Mouse (Mus musculus) myocyte (in vitro differentiated cells): ENCODE measurements around the gene Selenop. TPM values are rescaled to one million over a fixed set of nuclear protein-coding genes. Genes with fewer than 3 reads are reported as not detected.

ENCODE experiments used
- H3K27me3 ChIP-seq: one replicate; pipeline ENCODE4 v1.6.1; 2011; ENCODE audit not compliant: control insufficient read depth, insufficient read depth, insufficient read length
- H3K36me3 ChIP-seq: one replicate; pipeline ENCODE4 v1.6.1; 2011; ENCODE audit not compliant: control insufficient read depth, insufficient read depth
- H3K4me2 ChIP-seq: one replicate; pipeline ENCODE4 v1.6.1; 2011; ENCODE audit warnings: low read depth, control low read depth
- H3K4me3 ChIP-seq: one replicate; pipeline ENCODE4 v1.5.1; 2011; ENCODE audit warnings: mild to moderate bottlenecking, control low read depth, moderate library complexity
- H3K79me2 ChIP-seq: one replicate; pipeline ENCODE4 v1.6.1; 2011; ENCODE audit not compliant: control insufficient read depth, insufficient read depth
- H3ac ChIP-seq: one replicate; pipeline ENCODE4 v1.6.1; 2011; ENCODE audit not compliant: control insufficient read depth, insufficient read length
- CEBPB ChIP-seq: IDR thresholded peaks from 2 replicates; pipeline ENCODE4 v1.6.1; 2011; ENCODE audit warnings: mild to moderate bottlenecking, moderate library complexity; ENCODE audit not compliant: poor library complexity, insufficient read depth, severe bottlenecking
- E2F4 ChIP-seq: IDR thresholded peaks from one replicate; pipeline ENCODE4 v1.6.1; 2011; ENCODE audit warnings: mild to moderate bottlenecking, control low read depth, moderate library complexity; ENCODE audit not compliant: insufficient read depth
- MAX ChIP-seq: IDR thresholded peaks from one replicate; pipeline ENCODE4 v1.6.1; 2011; ENCODE audit warnings: low read depth, mild to moderate bottlenecking, control low read depth
- MYOD1 ChIP-seq, 3 experiments: IDR thresholded peaks; one replicate each; pipeline ENCODE4 v1.6.1; 2011; ENCODE audit warnings: control low read depth in 2 of 3, low read depth in 2 of 3, mild to moderate bottlenecking in 2 of 3, moderate library complexity in 1 of 3; ENCODE audit not compliant: insufficient read length in 2 of 3, control insufficient read depth in 1 of 3
- MYOG ChIP-seq, 3 experiments: IDR thresholded peaks; one replicate each; pipeline ENCODE4 v1.6.1; 2011; ENCODE audit warnings: control low read depth in 2 of 3, low read depth in 2 of 3, mild to moderate bottlenecking in 2 of 3; ENCODE audit not compliant: insufficient read length in 2 of 3, control insufficient read depth in 1 of 3, insufficient read depth in 1 of 3
- POLR2A ChIP-seq: IDR thresholded peaks from one replicate; pipeline ENCODE4 v1.6.1; 2011; ENCODE audit warnings: low read depth, mild to moderate bottlenecking, control low read depth, moderate library complexity; ENCODE audit not compliant: insufficient read length
- POLR2AphosphoS2 ChIP-seq: IDR thresholded peaks from one replicate; pipeline ENCODE4 v1.6.1; 2011; ENCODE audit warnings: low read depth, control low read depth; ENCODE audit not compliant: insufficient read length
- REST ChIP-seq: IDR thresholded peaks from one replicate; pipeline ENCODE4 v1.6.1; 2011; ENCODE audit warnings: mild to moderate bottlenecking, control low read depth, moderate library complexity; ENCODE audit not compliant: insufficient read depth, insufficient read length
- SRF ChIP-seq: IDR thresholded peaks from one replicate; pipeline ENCODE4 v1.6.1; 2011; ENCODE audit warnings: low read depth; ENCODE audit not compliant: control insufficient read depth, insufficient read length
- TCF12 ChIP-seq: IDR thresholded peaks from one replicate; pipeline ENCODE4 v1.6.1; 2011; ENCODE audit warnings: mild to moderate bottlenecking, control low read depth; ENCODE audit not compliant: poor library complexity, insufficient read depth, severe bottlenecking
- TCF3 ChIP-seq: IDR thresholded peaks from one replicate; pipeline ENCODE4 v1.6.1; 2011; ENCODE audit warnings: low read depth, control low read depth; ENCODE audit not compliant: insufficient read length
- USF1 ChIP-seq: IDR thresholded peaks from one replicate; pipeline ENCODE4 v1.6.1; 2011; ENCODE audit warnings: low read depth, mild to moderate bottlenecking, control low read depth, moderate library complexity
- polyA plus RNA-seq: library from polyadenylated mRNA; unstranded; fragments of >200 nt; fragmentation: generic; extraction: Trizol; gene quantifications from one replicate; pipeline ENCODE4 v1.2.1, GENCODE M21; 2012; ENCODE audit warnings: missing spikeins

The Selenop gene
- polyA plus RNA-seq, 1 experiment = 5.1 TPM

DNA sequence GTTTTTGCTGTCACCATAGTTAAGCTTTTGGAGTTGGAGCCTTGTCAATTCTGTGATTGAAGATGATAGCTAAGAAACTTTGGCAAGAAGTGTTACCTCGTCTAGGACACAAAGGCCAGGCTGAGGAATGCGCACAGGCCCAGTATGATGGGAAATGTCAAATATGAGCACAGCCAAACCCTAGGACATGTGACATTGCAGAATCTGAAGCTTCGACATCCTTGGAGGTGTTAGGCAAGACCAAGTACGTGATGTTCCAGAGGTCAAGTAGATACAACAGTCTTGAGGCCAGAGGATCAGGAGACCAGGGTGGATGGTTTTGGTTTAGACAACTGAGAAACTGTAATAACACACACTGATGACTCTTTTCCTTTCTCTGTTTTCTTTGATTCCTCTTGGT lies 8.0 kb upstream of the Selenop start:
- TF ChIP-seq USF1 = no peak
- no peak for TF ChIP-seq TCF12
- TF ChIP-seq E2F4 = no peak
- TF ChIP-seq POLR2AphosphoS2 = no peak
- TF ChIP-seq MAX = no peak
- TF ChIP-seq MYOG (IDR thresholded peaks at IDR 0.05; ENCODE audit: control insufficient read depth in 1 of 3, insufficient read depth in 1 of 3, insufficient read length in 2 of 3, low read depth in 2 of 3) = no peak
- no peak overlapping the region for H3K4me2 ChIP-seq

DNA sequence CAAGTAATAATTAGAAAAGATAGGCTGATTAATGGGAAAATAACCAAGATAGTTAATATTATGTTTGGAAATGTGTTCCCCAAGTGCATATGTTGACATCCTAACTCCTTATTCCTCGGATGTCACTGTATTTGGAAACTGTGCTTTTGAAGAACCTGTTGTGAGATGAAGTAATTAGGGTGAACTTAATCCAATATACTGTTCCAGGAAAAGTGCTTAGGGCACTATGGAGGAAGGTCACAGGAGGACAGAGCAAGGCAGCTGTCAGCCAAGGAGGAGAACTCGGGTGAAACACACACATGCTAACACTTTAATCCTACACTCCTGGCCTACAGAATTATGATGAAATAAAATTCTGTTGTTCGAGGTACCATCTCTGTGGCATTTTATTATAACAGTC lies 5.5 kb upstream of the Selenop start:
- Histone ChIP-seq H3K27me3 (no peaks in the 10 kb centered on the region), H3K79me2 (no peaks in the 10 kb centered on the region), H3K4me3 (no peak overlapping the region), H3K4me2 (no peak overlapping the region), H3ac (no peak overlapping the region), H3K36me3 (no peaks in the 10 kb centered on the region)
- TF ChIP-seq MYOD1 (IDR thresholded peaks at IDR 0.05; ENCODE audit: control insufficient read depth in 1 of 3, insufficient read length in 2 of 3, low read depth in 2 of 3) (peak in 1 of 3 experiments; percentile 4), MAX (no peak), POLR2AphosphoS2 (no peak), USF1 (no peak), MYOG (IDR thresholded peaks at IDR 0.05; ENCODE audit: control insufficient read depth in 1 of 3, insufficient read depth in 1 of 3, insufficient read length in 2 of 3, low read depth in 2 of 3) (no peak), E2F4 (no peak), SRF (no peak), REST (no peak)

More for the DNA sequence above, 8.0 kb upstream of the Selenop start:
- Histone ChIP-seq H3K27me3 (no peaks in the 10 kb centered on the region), H3K4me3 (no peak overlapping the region), H3K36me3 (no peaks in the 10 kb centered on the region), H3ac (no peak overlapping the region), H3K79me2 (no peaks in the 10 kb centered on the region)

DNA sequence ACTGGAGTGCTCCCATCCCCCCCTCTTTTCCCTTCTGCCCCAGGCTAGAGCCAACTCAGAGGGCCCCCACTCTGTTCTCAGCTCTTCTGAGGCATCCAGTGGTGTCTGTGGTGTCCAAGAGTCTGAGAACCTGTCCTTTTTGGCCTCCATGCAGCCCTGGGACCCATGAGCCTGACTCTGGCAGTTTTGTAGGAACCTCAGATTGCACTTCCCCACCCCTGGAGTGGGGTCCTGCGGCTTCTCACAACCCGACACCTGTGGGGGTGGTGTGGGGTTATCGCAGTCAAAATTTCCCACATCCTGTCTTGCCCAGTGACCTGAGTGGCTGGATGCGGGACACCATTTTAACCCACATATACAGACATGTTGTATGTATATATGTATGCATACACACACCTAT lies 4.1 kb upstream of the Selenop start:
- TF ChIP-seq MYOG (IDR thresholded peaks at IDR 0.05; ENCODE audit: control insufficient read depth in 1 of 3, insufficient read depth in 1 of 3, insufficient read length in 2 of 3, low read depth in 2 of 3) = no peak
- no peak for TF ChIP-seq MYOD1 (IDR thresholded peaks at IDR 0.05; ENCODE audit: control insufficient read depth in 1 of 3, insufficient read length in 2 of 3, low read depth in 2 of 3)
- TF ChIP-seq TCF12 = no peak
- no peak for TF ChIP-seq REST
- Histone ChIP-seq H3K36me3 (no peaks in the 10 kb centered on the region), H3K27me3 (no peaks in the 10 kb centered on the region), H3ac (no peak overlapping the region), H3K4me3 (no peak overlapping the region), H3K79me2 (no peaks in the 10 kb centered on the region), H3K4me2 (no peak overlapping the region)

DNA sequence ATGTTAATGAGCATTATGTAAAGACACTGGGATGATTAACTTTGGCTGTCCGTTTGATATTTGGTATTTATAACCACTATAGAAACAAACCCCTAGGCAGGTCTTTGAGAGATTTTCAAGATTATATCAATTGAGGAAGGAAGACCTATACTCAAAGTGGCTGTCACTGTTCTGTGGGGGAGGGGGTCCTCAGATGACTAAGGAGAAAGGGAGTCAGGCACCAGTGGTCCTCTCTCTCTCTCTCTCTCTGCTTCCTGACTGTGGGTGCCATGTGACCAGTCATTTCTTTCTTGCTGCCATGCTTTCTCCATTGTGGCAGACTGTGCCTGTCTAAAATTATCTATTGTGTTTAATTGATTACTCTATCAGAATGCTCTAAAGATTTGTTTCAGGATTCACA lies 3.5 kb upstream of the Selenop start:
- no peaks in the 10 kb centered on the region for H3K27me3 ChIP-seq
- no peak for TF ChIP-seq TCF12
- H3K4me3 ChIP-seq = no peak overlapping the region
- no peaks in the 10 kb centered on the region for H3K79me2 ChIP-seq
- H3ac ChIP-seq = no peak overlapping the region
- no peaks in the 10 kb centered on the region for H3K36me3 ChIP-seq
- no peak overlapping the region for H3K4me2 ChIP-seq

DNA sequence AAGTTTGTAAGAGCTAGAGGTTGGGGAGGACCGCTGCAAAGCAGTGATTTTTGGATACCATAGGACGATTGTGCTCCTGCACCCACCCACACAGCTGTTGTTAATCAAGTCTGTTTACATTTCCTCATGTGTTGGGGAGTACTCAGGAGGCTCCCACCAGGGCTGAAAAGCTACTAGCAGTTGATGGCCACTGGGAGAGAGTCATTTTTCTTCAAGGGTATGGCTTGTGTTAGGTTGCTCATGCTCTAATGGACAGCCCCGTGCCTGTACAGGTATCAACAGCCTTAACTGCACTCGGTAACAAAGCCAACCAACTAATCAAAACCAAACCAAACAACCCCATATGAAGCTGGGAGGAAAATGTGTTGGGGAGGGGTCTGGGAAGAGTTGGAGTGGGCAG lies 1.1 kb downstream of the Selenop start:
- TF ChIP-seq TCF12 = no peak
- TF ChIP-seq REST = no peak
- no peak for TF ChIP-seq SRF
- no peak for TF ChIP-seq POLR2AphosphoS2
- no peak for TF ChIP-seq MYOG (IDR thresholded peaks at IDR 0.05; ENCODE audit: control insufficient read depth in 1 of 3, insufficient read depth in 1 of 3, insufficient read length in 2 of 3, low read depth in 2 of 3)
- TF ChIP-seq TCF3 = no peak
- TF ChIP-seq MYOD1 (IDR thresholded peaks at IDR 0.05; ENCODE audit: control insufficient read depth in 1 of 3, insufficient read length in 2 of 3, low read depth in 2 of 3) = no peak
- TF ChIP-seq E2F4 = no peak
- no peak for TF ChIP-seq CEBPB
- no peak for TF ChIP-seq POLR2A
- no peak for TF ChIP-seq MAX
- TF ChIP-seq USF1 = no peak
- no peaks in the 10 kb centered on the region for H3K36me3 ChIP-seq
- no peak overlapping the region for H3K4me2 ChIP-seq

DNA sequence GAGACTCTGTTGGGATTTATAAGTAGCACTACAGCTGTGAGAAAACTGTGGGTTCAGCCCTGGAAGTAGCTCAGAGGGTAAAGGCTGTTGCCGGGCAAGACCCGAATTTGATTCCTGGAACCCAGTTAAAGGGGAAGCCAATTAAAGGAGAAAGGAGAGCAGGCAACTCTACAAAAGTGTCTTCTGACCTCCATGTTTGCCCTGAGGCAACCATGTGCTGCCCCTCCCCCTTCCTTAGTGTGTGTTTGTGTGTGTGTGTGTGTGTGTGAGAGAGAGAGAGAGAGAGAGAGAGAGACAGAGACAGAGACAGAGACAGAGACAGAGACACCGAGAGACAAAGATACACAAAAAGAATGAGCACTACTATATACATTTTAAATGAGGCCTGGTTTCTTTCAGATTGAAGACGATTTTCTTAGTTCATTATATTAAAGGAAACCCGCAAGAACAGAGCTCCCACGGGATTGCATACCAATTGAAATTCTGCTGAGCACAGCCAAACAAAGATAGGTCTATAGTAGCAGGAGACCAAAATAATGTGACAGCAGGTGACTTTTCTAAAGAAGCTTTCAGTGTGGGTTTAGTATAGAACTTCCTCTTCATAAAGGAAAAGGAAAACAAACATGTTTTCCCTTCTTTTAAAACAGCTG lies 1.8 kb downstream of the Selenop start:
- H3K27me3 ChIP-seq = no peaks in the 10 kb centered on the region
- H3K4me3 ChIP-seq = no peak overlapping the region
- TF ChIP-seq POLR2AphosphoS2 (no peak), MAX (no peak), E2F4 (no peak), USF1 (no peak), SRF (no peak), TCF12 (no peak), POLR2A (no peak), REST (no peak), TCF3 (no peak), MYOG (IDR thresholded peaks at IDR 0.05; ENCODE audit: control insufficient read depth in 1 of 3, insufficient read depth in 1 of 3, insufficient read length in 2 of 3, low read depth in 2 of 3) (no peak), MYOD1 (IDR thresholded peaks at IDR 0.05; ENCODE audit: control insufficient read depth in 1 of 3, insufficient read length in 2 of 3, low read depth in 2 of 3) (no peak), CEBPB (no peak)

More for the DNA sequence above, 1.1 kb downstream of the Selenop start:
- H3ac ChIP-seq = no peak overlapping the region
- H3K4me3 ChIP-seq = no peak overlapping the region
- H3K79me2 ChIP-seq = no peaks in the 10 kb centered on the region
- no peaks in the 10 kb centered on the region for H3K27me3 ChIP-seq

More for the DNA sequence above, 1.8 kb downstream of the Selenop start:
- Histone ChIP-seq H3K36me3 (no peaks in the 10 kb centered on the region), H3ac (no peak overlapping the region), H3K79me2 (no peaks in the 10 kb centered on the region), H3K4me2 (peak overlapping the region; percentile 62)
